Mouse (Mus musculus) adrenal gland, postnatal 36 days (tissue): Measurements from ENCODE around the gene Spata6. TPM values are rescaled to one million over a fixed set of nuclear protein-coding genes. Genes with fewer than 3 reads are reported as not detected.

ENCODE experiments used
- DNase-seq, 2 experiments: peaks; one replicate each; pipeline ENCODE4 v3.0.0; 2021; ENCODE audit warnings: mixed read lengths in 1 of 2
- total RNA-seq, 2 experiments: library from RNA; stranded (reverse); gene quantifications; 2 replicates each; pipeline ENCODE4 v1.2.3; 2021

Spata6 gene
- total RNA-seq, 2 experiments from 2014 or later: 10.7 to 10.8 TPM

DNA sequence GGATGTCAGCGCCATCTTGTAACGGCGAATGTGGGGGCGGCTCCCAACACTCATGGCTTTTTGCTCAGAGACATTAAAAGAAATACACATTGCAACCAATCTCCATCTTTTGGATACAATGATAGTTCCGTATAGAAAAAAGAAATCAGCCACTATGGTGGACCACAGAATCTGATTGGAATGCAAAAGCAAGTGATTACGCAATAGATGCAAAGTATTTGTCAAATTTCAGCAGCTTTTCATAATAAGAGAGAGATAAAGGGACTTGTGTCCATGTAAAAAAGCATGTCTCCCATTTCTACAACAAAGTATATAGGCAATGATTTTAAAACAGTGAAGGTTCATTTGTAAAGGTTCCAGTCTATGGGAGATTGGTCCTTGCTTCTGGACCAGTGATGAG, 119.1 kb downstream of the Spata6 start:
- no peak for DNase-seq

DNA sequence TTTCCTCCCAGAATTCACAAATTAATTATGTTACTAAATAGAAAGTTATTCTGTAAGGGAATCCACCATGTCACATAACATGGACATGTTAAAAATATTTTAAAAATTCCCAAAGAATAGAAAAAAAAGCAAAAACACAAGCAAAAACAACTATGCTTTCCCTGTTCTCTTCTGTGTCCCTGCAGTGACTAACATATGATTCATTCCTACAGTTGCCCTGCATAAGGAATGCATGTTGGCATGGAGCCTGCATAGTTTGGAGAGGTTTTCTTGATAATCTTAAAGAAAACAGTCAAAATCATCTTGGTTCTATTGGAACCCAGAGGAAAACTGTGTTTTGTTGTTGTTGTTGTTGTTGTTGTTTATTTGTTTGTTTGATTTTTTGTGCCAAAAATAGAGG, 132.8 kb downstream of the Spata6 start:
- no peak for DNase-seq

DNA sequence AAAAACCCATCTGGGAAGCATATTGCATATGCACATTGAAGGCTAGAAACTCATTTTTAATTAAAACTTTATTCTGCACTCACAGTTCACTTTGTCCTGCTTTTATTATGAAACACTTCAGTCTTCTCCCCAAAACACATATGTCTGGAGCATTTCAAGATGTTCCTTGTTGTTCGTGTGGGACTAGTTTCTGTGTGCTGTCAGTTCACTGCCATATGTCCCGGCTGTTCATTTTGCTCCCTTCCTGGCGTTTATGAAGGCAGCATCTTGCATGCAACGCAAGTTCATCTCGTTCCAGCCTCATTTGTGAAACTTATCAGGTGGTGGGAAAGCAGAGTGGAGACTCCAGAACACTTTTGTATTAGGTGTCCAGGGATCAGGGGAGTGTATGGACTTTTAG, 146.9 kb downstream of the Spata6 start:
- no peak for DNase-seq

DNA sequence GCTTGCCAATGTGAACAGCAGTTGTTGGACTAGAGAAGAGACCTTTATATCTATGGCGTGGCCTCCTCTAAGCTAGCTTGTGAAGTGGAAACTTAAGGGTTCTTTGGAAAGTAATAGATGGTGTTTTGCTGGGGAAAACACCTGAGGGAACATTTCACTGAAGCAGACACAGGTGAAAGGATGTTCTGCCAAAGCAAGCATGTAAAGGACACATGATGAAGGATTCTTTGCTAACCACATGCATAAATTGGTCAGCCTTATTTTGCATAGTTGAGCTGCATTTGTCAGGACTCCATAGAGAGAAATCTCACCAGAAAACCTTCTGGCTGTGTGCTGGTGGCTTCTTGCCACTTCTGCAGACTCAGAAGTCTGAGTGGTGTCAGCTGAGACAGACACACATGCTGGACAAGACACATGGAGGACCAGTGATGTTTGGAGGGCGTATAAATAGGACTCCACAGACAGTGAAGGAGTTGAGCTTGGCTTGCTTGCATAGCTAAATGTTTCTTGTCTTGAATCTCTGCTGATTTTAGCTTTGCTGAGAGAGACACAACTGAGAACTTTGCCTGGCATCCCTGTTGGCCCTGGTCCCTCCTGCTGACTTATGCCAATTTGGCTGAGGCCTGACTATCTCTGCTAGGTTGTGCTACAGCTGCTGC, 148.1 kb downstream of the Spata6 start:
- no peak for DNase-seq

Other genes with a start within 250 kb of the Spata6 start
- not detected for gene Slc5a9, start 182.9 kb downstream of the Spata6 start, total RNA-seq
- not detected for gene Skint8, start 199.4 kb downstream of the Spata6 start, total RNA-seq